Mouse (Mus musculus): ENCODE results near the gene Dnajb2. TPM values are rescaled to one million over a fixed set of nuclear protein-coding genes. Genes with fewer than 3 reads are reported as not detected.

Dnajb2 gene
- total and polyA plus RNA-seq, 3 experiments, result 12.9 to 18.9 TPM; not detected in 1

Other genes with a start within 250 kb of the Dnajb2 start
- 1.7 and 2.1 TPM in 2 replicates for gene Nhej1, start 111.2 kb upstream of the Dnajb2 start, total RNA-seq (2012; rRNA removed)
- 1 to 10 TPM in 1 of 2 experiments, not detected in 1; 5.2 TPM for gene Nhej1, start 111.2 kb upstream of the Dnajb2 start, polyA plus RNA-seq (2012; ENCODE audit: insufficient read depth in 1 of 2, insufficient read length in 2 of 2, low read depth in 1 of 2, low replicate concordance in 2 of 2, missing spikeins in 1 of 2)
- 0.08 TPM in 1 of 2 replicates, not detected in the other for gene Slc23a3, start 102.5 kb upstream of the Dnajb2 start, total RNA-seq (2012; rRNA removed)
- gene Slc23a3, start 102.5 kb upstream of the Dnajb2 start, polyA plus RNA-seq (2012; ENCODE audit: insufficient read depth in 1 of 2, insufficient read length in 2 of 2, low read depth in 1 of 2, low replicate concordance in 2 of 2, missing spikeins in 1 of 2), result under 1 TPM in 1 of 2 experiments, not detected in 1; 0.15 TPM
- gene Cnppd1, start 93.7 kb upstream of the Dnajb2 start, total RNA-seq (2012; rRNA removed), result 46.4 and 54.4 TPM in 2 replicates
- 100 to 1,000 TPM in 1 of 2 experiments, 10 to 100 TPM in 1; 70.1 to 314 TPM for gene Cnppd1, start 93.7 kb upstream of the Dnajb2 start, polyA plus RNA-seq (2012; ENCODE audit: insufficient read depth in 1 of 2, insufficient read length in 2 of 2, low read depth in 1 of 2, low replicate concordance in 2 of 2, missing spikeins in 1 of 2)
- gene Retreg2, start 93.6 kb upstream of the Dnajb2 start, total RNA-seq (2012; rRNA removed), result 37.1 and 38.1 TPM in 2 replicates
- gene Retreg2, start 93.6 kb upstream of the Dnajb2 start, polyA plus RNA-seq (2012; ENCODE audit: insufficient read depth in 1 of 2, insufficient read length in 2 of 2, low read depth in 1 of 2, low replicate concordance in 2 of 2, missing spikeins in 1 of 2), result 10 to 100 TPM in 1 of 2 experiments, not detected in 1; 59.2 TPM
- gene Zfand2b, start 67.8 kb upstream of the Dnajb2 start, total RNA-seq (2012; rRNA removed), result 14.4 and 15.0 TPM in 2 replicates
- gene Zfand2b, start 67.8 kb upstream of the Dnajb2 start, polyA plus RNA-seq (2012; ENCODE audit: insufficient read depth in 1 of 2, insufficient read length in 2 of 2, low read depth in 1 of 2, low replicate concordance in 2 of 2, missing spikeins in 1 of 2), result 10 to 100 TPM in 1 of 2 experiments, not detected in 1; 18.3 TPM
- 79.2 and 84.4 TPM in 2 replicates for gene Abcb6, start 56.0 kb upstream of the Dnajb2 start, total RNA-seq (2012; rRNA removed)
- 10 to 100 TPM in 1 of 2 experiments, not detected in 1; 73.5 TPM for gene Abcb6, start 56.0 kb upstream of the Dnajb2 start, polyA plus RNA-seq (2012; ENCODE audit: insufficient read depth in 1 of 2, insufficient read length in 2 of 2, low read depth in 1 of 2, low replicate concordance in 2 of 2, missing spikeins in 1 of 2)
- 5.5 and 8.1 TPM in 2 replicates for gene Ankzf1, start 44.3 kb upstream of the Dnajb2 start, total RNA-seq (2012; rRNA removed)
- gene Ankzf1, start 44.3 kb upstream of the Dnajb2 start, polyA plus RNA-seq (2012; ENCODE audit: insufficient read depth in 1 of 2, insufficient read length in 2 of 2, low read depth in 1 of 2, low replicate concordance in 2 of 2, missing spikeins in 1 of 2), result 10 to 100 TPM in 1 of 2 experiments, not detected in 1; 16.7 TPM
- gene Atg9a, start 44.2 kb upstream of the Dnajb2 start, total RNA-seq (2012; rRNA removed), result 7.8 and 10.2 TPM in 2 replicates
- gene Atg9a, start 44.2 kb upstream of the Dnajb2 start, polyA plus RNA-seq (2012; ENCODE audit: insufficient read depth in 1 of 2, insufficient read length in 2 of 2, low read depth in 1 of 2, low replicate concordance in 2 of 2, missing spikeins in 1 of 2), result 10 to 100 TPM in 1 of 2 experiments, not detected in 1; 26.1 TPM
- gene Glb1l, start 25.6 kb upstream of the Dnajb2 start, total RNA-seq (2012; rRNA removed), result 4.0 and 7.6 TPM in 2 replicates
- 10 to 100 TPM in 1 of 2 experiments, not detected in 1; 13.0 TPM for gene Glb1l, start 25.6 kb upstream of the Dnajb2 start, polyA plus RNA-seq (2012; ENCODE audit: insufficient read depth in 1 of 2, insufficient read length in 2 of 2, low read depth in 1 of 2, low replicate concordance in 2 of 2, missing spikeins in 1 of 2)
- gene Stk16, start 25.6 kb upstream of the Dnajb2 start, total RNA-seq (2012; rRNA removed), result 83.2 and 110 TPM in 2 replicates
- 100 to 1,000 TPM in 1 of 2 experiments, not detected in 1; 154 TPM for gene Stk16, start 25.6 kb upstream of the Dnajb2 start, polyA plus RNA-seq (2012; ENCODE audit: insufficient read depth in 1 of 2, insufficient read length in 2 of 2, low read depth in 1 of 2, low replicate concordance in 2 of 2, missing spikeins in 1 of 2)
- gene Tuba4a, start 16.5 kb upstream of the Dnajb2 start, total RNA-seq (2012; rRNA removed), result 385 and 396 TPM in 2 replicates
- 100 to 1,000 TPM in 1 of 2 experiments, not detected in 1; 439 TPM for gene Tuba4a, start 16.5 kb upstream of the Dnajb2 start, polyA plus RNA-seq (2012; ENCODE audit: insufficient read depth in 1 of 2, insufficient read length in 2 of 2, low read depth in 1 of 2, low replicate concordance in 2 of 2, missing spikeins in 1 of 2)
- 0.46 and 0.58 TPM in 2 replicates for gene A630095N17Rik, start 4.3 kb upstream of the Dnajb2 start, total RNA-seq (2012; rRNA removed)
- under 1 TPM in 1 of 2 experiments, not detected in 1; 0.82 TPM for gene A630095N17Rik, start 4.3 kb upstream of the Dnajb2 start, polyA plus RNA-seq (2012; ENCODE audit: insufficient read depth in 1 of 2, insufficient read length in 2 of 2, low read depth in 1 of 2, low replicate concordance in 2 of 2, missing spikeins in 1 of 2)
- not detected in 2 replicates for gene Ptprn, start 28.1 kb downstream of the Dnajb2 start, total RNA-seq (2012; rRNA removed)
- gene Ptprn, start 28.1 kb downstream of the Dnajb2 start, polyA plus RNA-seq (2012; ENCODE audit: insufficient read depth in 1 of 2, insufficient read length in 2 of 2, low read depth in 1 of 2, low replicate concordance in 2 of 2, missing spikeins in 1 of 2), result under 1 TPM in 1 of 2 experiments, not detected in 1; 0.13 TPM
- gene Resp18, start 42.0 kb downstream of the Dnajb2 start, total RNA-seq (2012; rRNA removed), result not detected in 2 replicates
- not detected for gene Resp18, start 42.0 kb downstream of the Dnajb2 start, polyA plus RNA-seq (2012; ENCODE audit: insufficient read depth in 1 of 2, insufficient read length in 2 of 2, low read depth in 1 of 2, low replicate concordance in 2 of 2, missing spikeins in 1 of 2)
- 34.7 and 35.9 TPM in 2 replicates for gene Dnpep, start 81.6 kb downstream of the Dnajb2 start, total RNA-seq (2012; rRNA removed)
- gene Dnpep, start 81.6 kb downstream of the Dnajb2 start, polyA plus RNA-seq (2012; ENCODE audit: insufficient read depth in 1 of 2, insufficient read length in 2 of 2, low read depth in 1 of 2, low replicate concordance in 2 of 2, missing spikeins in 1 of 2), result 10 to 100 TPM in 1 of 2 experiments, not detected in 1; 59.3 TPM
- gene Des, start 123.9 kb downstream of the Dnajb2 start, total RNA-seq (2012; rRNA removed), result 4.6 and 7.2 TPM in 2 replicates
- 1 to 10 TPM in 1 of 2 experiments, not detected in 1; 7.0 TPM for gene Des, start 123.9 kb downstream of the Dnajb2 start, polyA plus RNA-seq (2012; ENCODE audit: insufficient read depth in 1 of 2, insufficient read length in 2 of 2, low read depth in 1 of 2, low replicate concordance in 2 of 2, missing spikeins in 1 of 2)
- 1.7 and 1.8 TPM in 2 replicates for gene Speg, start 138.9 kb downstream of the Dnajb2 start, total RNA-seq (2012; rRNA removed)
- 1 to 10 TPM in 1 of 2 experiments, not detected in 1; 9.5 TPM for gene Speg, start 138.9 kb downstream of the Dnajb2 start, polyA plus RNA-seq (2012; ENCODE audit: insufficient read depth in 1 of 2, insufficient read length in 2 of 2, low read depth in 1 of 2, low replicate concordance in 2 of 2, missing spikeins in 1 of 2)
- gene Gmppa, start 199.5 kb downstream of the Dnajb2 start, total RNA-seq (2012; rRNA removed), result 63.8 and 65.0 TPM in 2 replicates
- 100 to 1,000 TPM in 1 of 2 experiments, not detected in 1; 145 TPM for gene Gmppa, start 199.5 kb downstream of the Dnajb2 start, polyA plus RNA-seq (2012; ENCODE audit: insufficient read depth in 1 of 2, insufficient read length in 2 of 2, low read depth in 1 of 2, low replicate concordance in 2 of 2, missing spikeins in 1 of 2)
- gene Asic4, start 214.0 kb downstream of the Dnajb2 start, total RNA-seq (2012; rRNA removed), result 0.19 TPM in 1 of 2 replicates, not detected in the other
- under 1 TPM in 1 of 2 experiments, not detected in 1; 0.18 TPM for gene Asic4, start 214.0 kb downstream of the Dnajb2 start, polyA plus RNA-seq (2012; ENCODE audit: insufficient read depth in 1 of 2, insufficient read length in 2 of 2, low read depth in 1 of 2, low replicate concordance in 2 of 2, missing spikeins in 1 of 2)
- gene Chpf, start 242.9 kb downstream of the Dnajb2 start, total RNA-seq (2012; rRNA removed), result 23.9 and 32.3 TPM in 2 replicates
- 10 to 100 TPM in 1 of 2 experiments, not detected in 1; 49.0 TPM for gene Chpf, start 242.9 kb downstream of the Dnajb2 start, polyA plus RNA-seq (2012; ENCODE audit: insufficient read depth in 1 of 2, insufficient read length in 2 of 2, low read depth in 1 of 2, low replicate concordance in 2 of 2, missing spikeins in 1 of 2)
- 0.33 and 0.65 TPM in 2 replicates for gene Tmem198, start 243.1 kb downstream of the Dnajb2 start, total RNA-seq (2012; rRNA removed)
- gene Tmem198, start 243.1 kb downstream of the Dnajb2 start, polyA plus RNA-seq (2012; ENCODE audit: insufficient read depth in 1 of 2, insufficient read length in 2 of 2, low read depth in 1 of 2, low replicate concordance in 2 of 2, missing spikeins in 1 of 2), result 1 to 10 TPM in 1 of 2 experiments, not detected in 1; 1.4 TPM